Mouse (Mus musculus) myocyte (in vitro differentiated cells): ENCODE results near the gene Mgat4d. TPM values are rescaled to one million over a fixed set of nuclear protein-coding genes. Genes with fewer than 3 reads are reported as not detected.

Experiments
- H3K27me3 ChIP-seq: one replicate; pipeline ENCODE4 v1.6.1; 2011; ENCODE audit not compliant: control insufficient read depth, insufficient read depth, insufficient read length
- H3K36me3 ChIP-seq: one replicate; pipeline ENCODE4 v1.6.1; 2011; ENCODE audit not compliant: control insufficient read depth, insufficient read depth
- H3K4me2 ChIP-seq: one replicate; pipeline ENCODE4 v1.6.1; 2011; ENCODE audit warnings: low read depth, control low read depth
- H3K4me3 ChIP-seq: one replicate; pipeline ENCODE4 v1.5.1; 2011; ENCODE audit warnings: mild to moderate bottlenecking, control low read depth, moderate library complexity
- H3K79me2 ChIP-seq: one replicate; pipeline ENCODE4 v1.6.1; 2011; ENCODE audit not compliant: control insufficient read depth, insufficient read depth
- H3ac ChIP-seq: one replicate; pipeline ENCODE4 v1.6.1; 2011; ENCODE audit not compliant: control insufficient read depth, insufficient read length
- CEBPB ChIP-seq: IDR thresholded peaks from 2 replicates; pipeline ENCODE4 v1.6.1; 2011; ENCODE audit warnings: mild to moderate bottlenecking, moderate library complexity; ENCODE audit not compliant: poor library complexity, insufficient read depth, severe bottlenecking
- E2F4 ChIP-seq: IDR thresholded peaks from one replicate; pipeline ENCODE4 v1.6.1; 2011; ENCODE audit warnings: mild to moderate bottlenecking, control low read depth, moderate library complexity; ENCODE audit not compliant: insufficient read depth
- MAX ChIP-seq: IDR thresholded peaks from one replicate; pipeline ENCODE4 v1.6.1; 2011; ENCODE audit warnings: low read depth, mild to moderate bottlenecking, control low read depth
- MYOD1 ChIP-seq, 3 experiments: IDR thresholded peaks; one replicate each; pipeline ENCODE4 v1.6.1; 2011; ENCODE audit warnings: control low read depth in 2 of 3, low read depth in 2 of 3, mild to moderate bottlenecking in 2 of 3, moderate library complexity in 1 of 3; ENCODE audit not compliant: insufficient read length in 2 of 3, control insufficient read depth in 1 of 3
- MYOG ChIP-seq, 3 experiments: IDR thresholded peaks; one replicate each; pipeline ENCODE4 v1.6.1; 2011; ENCODE audit warnings: control low read depth in 2 of 3, low read depth in 2 of 3, mild to moderate bottlenecking in 2 of 3; ENCODE audit not compliant: insufficient read length in 2 of 3, control insufficient read depth in 1 of 3, insufficient read depth in 1 of 3
- POLR2A ChIP-seq: IDR thresholded peaks from one replicate; pipeline ENCODE4 v1.6.1; 2011; ENCODE audit warnings: low read depth, mild to moderate bottlenecking, control low read depth, moderate library complexity; ENCODE audit not compliant: insufficient read length
- POLR2AphosphoS2 ChIP-seq: IDR thresholded peaks from one replicate; pipeline ENCODE4 v1.6.1; 2011; ENCODE audit warnings: low read depth, control low read depth; ENCODE audit not compliant: insufficient read length
- REST ChIP-seq: IDR thresholded peaks from one replicate; pipeline ENCODE4 v1.6.1; 2011; ENCODE audit warnings: mild to moderate bottlenecking, control low read depth, moderate library complexity; ENCODE audit not compliant: insufficient read depth, insufficient read length
- SRF ChIP-seq: IDR thresholded peaks from one replicate; pipeline ENCODE4 v1.6.1; 2011; ENCODE audit warnings: low read depth; ENCODE audit not compliant: control insufficient read depth, insufficient read length
- TCF12 ChIP-seq: IDR thresholded peaks from one replicate; pipeline ENCODE4 v1.6.1; 2011; ENCODE audit warnings: mild to moderate bottlenecking, control low read depth; ENCODE audit not compliant: poor library complexity, insufficient read depth, severe bottlenecking
- TCF3 ChIP-seq: IDR thresholded peaks from one replicate; pipeline ENCODE4 v1.6.1; 2011; ENCODE audit warnings: low read depth, control low read depth; ENCODE audit not compliant: insufficient read length
- USF1 ChIP-seq: IDR thresholded peaks from one replicate; pipeline ENCODE4 v1.6.1; 2011; ENCODE audit warnings: low read depth, mild to moderate bottlenecking, control low read depth, moderate library complexity
- polyA plus RNA-seq: library from polyadenylated mRNA; unstranded; fragments of >200 nt; fragmentation: generic; extraction: Trizol; gene quantifications from one replicate; pipeline ENCODE4 v1.2.1, GENCODE M21; 2012; ENCODE audit warnings: missing spikeins

The Mgat4d gene
- polyA plus RNA-seq, 1 experiment = not detected

GRCm38 (mm10) chr8:83416878-83417277 lies 68.6 kb downstream of the Mgat4d start:
- peaks cover 7% of the 10 kb centered on the region for H3K27me3 ChIP-seq
- H3K4me3 ChIP-seq = no peak overlapping the region
- no peaks in the 10 kb centered on the region for H3K36me3 ChIP-seq
- H3K79me2 ChIP-seq = no peaks in the 10 kb centered on the region
- TF ChIP-seq REST = no peak
- H3K4me2 ChIP-seq = no peak overlapping the region
- H3ac ChIP-seq = no peak overlapping the region

- TF ChIP-seq TCF3 = no peak
- TF ChIP-seq TCF12 = no peak
- TF ChIP-seq E2F4 = no peak
- TF ChIP-seq POLR2AphosphoS2 = no peak
- no peak for TF ChIP-seq MAX
- no peak for TF ChIP-seq SRF
- no peak for TF ChIP-seq MYOD1 (IDR thresholded peaks at IDR 0.05; ENCODE audit: control insufficient read depth in 1 of 3, insufficient read length in 2 of 3, low read depth in 2 of 3)
- TF ChIP-seq POLR2A = no peak
- no peak for TF ChIP-seq MYOG (IDR thresholded peaks at IDR 0.05; ENCODE audit: control insufficient read depth in 1 of 3, insufficient read depth in 1 of 3, insufficient read length in 2 of 3, low read depth in 2 of 3)
- TF ChIP-seq CEBPB = no peak
- no peak for TF ChIP-seq USF1
- no peak for TF ChIP-seq REST
- H3K79me2 ChIP-seq = no peaks in the 10 kb centered on the region
- H3ac ChIP-seq = no peak overlapping the region
- H3K36me3 ChIP-seq = no peaks in the 10 kb centered on the region
- no peak overlapping the region for H3K4me3 ChIP-seq
- H3K4me2 ChIP-seq = no peak overlapping the region
- peaks cover 7% of the 10 kb centered on the region for H3K27me3 ChIP-seq
These were observed 69.7 kb downstream of the Mgat4d start for GRCm38 (mm10) chr8:83417970-83418369.

GRCm38 (mm10) chr8:83418805-83419516 lies 70.7 kb downstream of the Mgat4d start:
- no peaks in the 10 kb centered on the region for H3K79me2 ChIP-seq
- no peak overlapping the region for H3ac ChIP-seq
- TF ChIP-seq E2F4 (no peak), CEBPB (no peak), POLR2AphosphoS2 (no peak), USF1 (no peak), REST (no peak), MYOD1 (IDR thresholded peaks at IDR 0.05; ENCODE audit: control insufficient read depth in 1 of 3, insufficient read length in 2 of 3, low read depth in 2 of 3) (no peak)
- H3K36me3 ChIP-seq = no peaks in the 10 kb centered on the region
- peaks cover 13% of the 10 kb centered on the region for H3K27me3 ChIP-seq
- H3K4me2 ChIP-seq = no peak overlapping the region
- no peak overlapping the region for H3K4me3 ChIP-seq

DNA sequence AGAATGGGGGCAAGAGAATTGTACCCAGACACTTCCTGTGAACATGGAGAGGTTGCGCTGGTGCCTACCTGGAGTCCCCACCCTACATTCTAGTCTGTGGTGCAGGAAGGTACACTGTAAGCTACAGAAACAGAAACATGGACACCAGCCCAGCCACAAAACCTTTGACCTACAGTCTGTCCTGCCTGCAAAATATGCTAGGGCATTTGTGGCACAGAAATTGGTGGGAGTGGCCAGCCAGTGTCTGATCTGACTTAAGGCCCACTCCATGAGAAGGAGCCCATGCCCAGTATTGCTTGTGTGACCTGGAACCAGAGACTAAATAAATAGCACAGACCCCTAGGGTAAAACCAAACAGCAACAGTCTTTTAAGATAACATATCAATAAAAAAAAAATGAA lies 73.1 kb downstream of the Mgat4d start:
- no peak overlapping the region for H3K4me3 ChIP-seq
- H3ac ChIP-seq = no peak overlapping the region
- H3K4me2 ChIP-seq = no peak overlapping the region
- TF ChIP-seq TCF3 (no peak), CEBPB (no peak), MYOG (IDR thresholded peaks at IDR 0.05; ENCODE audit: control insufficient read depth in 1 of 3, insufficient read depth in 1 of 3, insufficient read length in 2 of 3, low read depth in 2 of 3) (no peak)
- H3K27me3 ChIP-seq = peaks cover 9% of the 10 kb centered on the region
- H3K79me2 ChIP-seq = no peaks in the 10 kb centered on the region
- H3K36me3 ChIP-seq = no peaks in the 10 kb centered on the region

DNA sequence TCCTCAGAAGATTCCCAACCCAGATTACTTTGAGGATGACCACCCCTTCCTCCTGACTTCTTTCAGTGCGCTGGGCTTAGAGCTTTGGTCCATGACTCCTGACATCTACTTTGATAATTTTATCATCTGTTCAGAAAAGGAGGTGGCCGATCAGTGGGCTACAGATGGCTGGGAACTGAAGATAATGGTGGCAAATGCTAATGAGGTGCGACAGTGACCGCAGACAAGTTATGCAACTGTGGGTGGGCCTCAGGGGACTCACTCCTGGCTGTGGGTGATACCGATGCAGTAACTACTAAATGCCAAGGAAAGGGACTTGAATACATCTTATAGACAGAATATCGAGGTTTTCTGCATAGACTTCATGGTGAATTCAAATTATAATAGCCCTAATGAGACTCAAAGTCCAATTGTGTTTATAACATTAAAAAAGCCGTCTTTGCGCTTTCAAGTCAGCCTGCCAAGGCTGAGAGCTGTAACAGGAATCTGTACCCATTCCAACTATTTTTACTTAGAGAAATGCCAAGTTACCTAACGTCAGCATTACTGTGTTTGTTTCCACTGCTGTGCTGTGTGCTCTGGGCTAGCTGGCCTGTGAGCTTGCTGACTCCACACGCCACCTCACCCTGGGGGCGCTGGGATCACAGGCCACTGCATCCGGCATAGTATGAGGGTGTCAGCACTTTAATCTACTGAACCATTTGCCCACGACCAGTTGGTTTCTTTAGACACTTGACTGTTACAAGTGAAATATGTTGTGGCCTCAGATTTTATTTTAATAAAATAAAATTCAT lies 75.0 kb downstream of the Mgat4d start:
- H3K79me2 ChIP-seq = no peaks in the 10 kb centered on the region
- H3K4me3 ChIP-seq = no peak overlapping the region
- H3K27me3 ChIP-seq = peaks cover 6% of the 10 kb centered on the region
- TF ChIP-seq MYOG (IDR thresholded peaks at IDR 0.05; ENCODE audit: control insufficient read depth in 1 of 3, insufficient read depth in 1 of 3, insufficient read length in 2 of 3, low read depth in 2 of 3) (no peak), POLR2A (no peak), REST (no peak), TCF3 (no peak), TCF12 (no peak), MYOD1 (IDR thresholded peaks at IDR 0.05; ENCODE audit: control insufficient read depth in 1 of 3, insufficient read length in 2 of 3, low read depth in 2 of 3) (no peak), USF1 (no peak)
- no peaks in the 10 kb centered on the region for H3K36me3 ChIP-seq
- no peak overlapping the region for H3ac ChIP-seq
- no peak overlapping the region for H3K4me2 ChIP-seq
